Mouse (Mus musculus) heart, embryonic 12.5 days (tissue): ENCODE results near the gene Creg1. TPM values are rescaled to one million over a fixed set of nuclear protein-coding genes. Genes with fewer than 3 reads are reported as not detected.

ENCODE experiments used
- ATAC-seq: fragments of 200-750 bp; cut with Nextera tagmentation; 2 replicates; pipeline ENCODE4 v1.8.0; 2017; ENCODE audit warnings: moderate TSS enrichment, moderate library complexity; ENCODE audit not compliant: insufficient number of reproducible peaks, low FRiP score
- H3K27ac ChIP-seq: fragments of 300-500 bp; sonication (generic); 2 replicates; pipeline ENCODE4 v1.5.1; 2016; ENCODE audit warnings: mild to moderate bottlenecking, moderate library complexity; ENCODE audit not compliant: poor library complexity, severe bottlenecking
- H3K27me3 ChIP-seq: fragments of 300-500 bp; sonication (generic); replicated peaks from 2 replicates; pipeline ENCODE4 v1.6.1; 2016; ENCODE audit warnings: mild to moderate bottlenecking, moderate library complexity
- H3K36me3 ChIP-seq: fragments of 300-500 bp; sonication (generic); 2 replicates; pipeline ENCODE4 v1.6.1; 2016; ENCODE audit warnings: mild to moderate bottlenecking, moderate library complexity
- H3K4me1 ChIP-seq: fragments of 300-500 bp; sonication (generic); replicated peaks from 2 replicates; pipeline ENCODE4 v1.6.1; 2016; ENCODE audit warnings: mild to moderate bottlenecking
- H3K4me2 ChIP-seq: fragments of 300-500 bp; sonication (generic); 2 replicates; pipeline ENCODE4 v1.6.1; 2016; ENCODE audit warnings: mild to moderate bottlenecking, moderate library complexity
- H3K4me3 ChIP-seq: fragments of 300-500 bp; sonication (generic); 2 replicates; pipeline ENCODE4 v1.5.1; 2016; ENCODE audit warnings: mild to moderate bottlenecking
- H3K9ac ChIP-seq: fragments of 300-500 bp; sonication (generic); 2 replicates; pipeline ENCODE4 v1.6.1; 2016; ENCODE audit warnings: mild to moderate bottlenecking, moderate library complexity
- H3K9me3 ChIP-seq: fragments of 300-500 bp; sonication (generic); replicated peaks from 2 replicates; pipeline ENCODE4 v1.6.1; 2016; ENCODE audit warnings: mild to moderate bottlenecking, moderate library complexity
- WGBS: fragments of 180-500 bp; shearing (Covaris S2); methylation state at CpG from one replicate; pipeline ENCODE4 v1.1.7; 2016; 5-methylcytosine and 5-hydroxymethylcytosine counted together
- polyA plus RNA-seq: library from polyadenylated mRNA; unstranded; fragments of >200 nt; fragmentation: Nextera tagmentation; extraction: Ambion mirVana; gene quantifications from 2 replicates; pipeline ENCODE4 v1.2.1, GENCODE M21; 2016

Gene Creg1
- polyA plus RNA-seq, 1 experiment from 2014 or later = 109 TPM

- no peaks in the 10 kb centered on the region for H3K27me3 ChIP-seq
- no peak overlapping the region for H3K9ac ChIP-seq
- no peaks in the 10 kb centered on the region for H3K9me3 ChIP-seq
- no peak overlapping the region for H3K27ac ChIP-seq
- no peaks in the 10 kb centered on the region for H3K36me3 ChIP-seq
- H3K4me2 ChIP-seq = no peak overlapping the region
- no peak overlapping the region for H3K4me3 ChIP-seq
- 0 out of 2 replicates have a peak, but pooled peaks have one; percentile 23 for ATAC-seq
- H3K4me1 ChIP-seq = peaks cover 23% of the 10 kb centered on the region
- 38% methylated on average over 1 of the region's 1 CpGs for WGBS
Observed at GRCm38 (mm10) chr1:165730129-165730528, 33.4 kb upstream of the Creg1 start.

- Histone ChIP-seq H3K9me3 (no peaks in the 10 kb centered on the region), H3K27ac (no peak overlapping the region), H3K4me2 (no peak overlapping the region), H3K36me3 (no peaks in the 10 kb centered on the region), H3K9ac (no peak overlapping the region), H3K27me3 (no peaks in the 10 kb centered on the region), H3K4me3 (no peak overlapping the region), H3K4me1 (peaks cover 28% of the 10 kb centered on the region)
- no peak for ATAC-seq
- WGBS = 76% methylated on average over 6 of the region's 6 CpGs
Observed at GRCm38 (mm10) chr1:165731553-165731952, 32.0 kb upstream of the Creg1 start.

- no peak overlapping the region for H3K27ac ChIP-seq
- H3K9me3 ChIP-seq = no peaks in the 10 kb centered on the region
- WGBS = 84% methylated on average over 2 of the region's 2 CpGs
- H3K4me2 ChIP-seq = no peak overlapping the region
- H3K36me3 ChIP-seq = no peaks in the 10 kb centered on the region
- no peak overlapping the region for H3K9ac ChIP-seq
- H3K4me3 ChIP-seq = no peak overlapping the region
- H3K27me3 ChIP-seq = no peaks in the 10 kb centered on the region
- H3K4me1 ChIP-seq = peaks cover 13% of the 10 kb centered on the region
- no peak for ATAC-seq
Observed at GRCm38 (mm10) chr1:165734840-165735239, 28.7 kb upstream of the Creg1 start.

GRCm38 (mm10) chr1:165735826-165736818 lies 27.4 kb upstream of the Creg1 start:
- Histone ChIP-seq H3K36me3 (no peaks in the 10 kb centered on the region), H3K9ac (peak overlapping the region; percentile 19; the same call in 1 of the 2 replicates), H3K4me1 (peaks cover 6% of the 10 kb centered on the region; the same call in 1 of the 2 replicates), H3K4me3 (no peak overlapping the region), H3K4me2 (peak overlapping the region; percentile 32), H3K27me3 (no peaks in the 10 kb centered on the region), H3K9me3 (no peaks in the 10 kb centered on the region), H3K27ac (no peak overlapping the region)
- peak; percentile 67 for ATAC-seq
- 29% methylated on average over 20 of the region's 20 CpGs for WGBS

GRCm38 (mm10) chr1:165737451-165737850 lies 26.1 kb upstream of the Creg1 start:
- H3K4me2 ChIP-seq = no peak overlapping the region
- peaks cover 6% of the 10 kb centered on the region; the same call in 1 of the 2 replicates for H3K4me1 ChIP-seq
- H3K9me3 ChIP-seq = no peaks in the 10 kb centered on the region
- H3K27ac ChIP-seq = no peak overlapping the region
- WGBS = 56% methylated on average over 5 of the region's 5 CpGs
- ATAC-seq = no peak
- no peak overlapping the region for H3K4me3 ChIP-seq
- no peak overlapping the region for H3K9ac ChIP-seq
- no peaks in the 10 kb centered on the region for H3K27me3 ChIP-seq
- H3K36me3 ChIP-seq = no peaks in the 10 kb centered on the region

- no peak overlapping the region for H3K27ac ChIP-seq
- no peak overlapping the region for H3K4me3 ChIP-seq
- H3K4me1 ChIP-seq = peaks cover 6% of the 10 kb centered on the region
- H3K9me3 ChIP-seq = no peaks in the 10 kb centered on the region
- no peak for ATAC-seq
- 67% methylated on average over 3 of the region's 3 CpGs for WGBS
- no peaks in the 10 kb centered on the region for H3K36me3 ChIP-seq
- H3K9ac ChIP-seq = no peak overlapping the region
- no peaks in the 10 kb centered on the region for H3K27me3 ChIP-seq
- H3K4me2 ChIP-seq = no peak overlapping the region
Observed at GRCm38 (mm10) chr1:165737867-165738266, 25.7 kb upstream of the Creg1 start.

- Histone ChIP-seq H3K36me3 (no peaks in the 10 kb centered on the region), H3K9me3 (no peaks in the 10 kb centered on the region), H3K9ac (no peak overlapping the region), H3K27ac (no peak overlapping the region), H3K4me1 (peaks cover 6% of the 10 kb centered on the region), H3K27me3 (no peaks in the 10 kb centered on the region), H3K4me3 (no peak overlapping the region), H3K4me2 (no peak overlapping the region)
- ATAC-seq = no peak
- WGBS = 90% methylated on average over 1 of the region's 1 CpGs
Observed at GRCm38 (mm10) chr1:165738985-165739384, 24.6 kb upstream of the Creg1 start.

GRCm38 (mm10) chr1:165741989-165742388 lies 21.6 kb upstream of the Creg1 start:
- H3K27ac ChIP-seq = no peak overlapping the region
- H3K4me3 ChIP-seq = no peak overlapping the region
- no peak overlapping the region for H3K9ac ChIP-seq
- no peaks in the 10 kb centered on the region for H3K36me3 ChIP-seq
- H3K9me3 ChIP-seq = no peaks in the 10 kb centered on the region
- no peak overlapping the region for H3K4me2 ChIP-seq
- 82% methylated on average over 8 of the region's 8 CpGs for WGBS
- no peak for ATAC-seq
- H3K27me3 ChIP-seq = no peaks in the 10 kb centered on the region
- no peaks in the 10 kb centered on the region; the same call in none of the 2 replicates for H3K4me1 ChIP-seq

- H3K27me3 ChIP-seq = no peaks in the 10 kb centered on the region
- no peaks in the 10 kb centered on the region for H3K36me3 ChIP-seq
- no peak overlapping the region for H3K27ac ChIP-seq
- WGBS = 25% methylated on average over 11 of the region's 11 CpGs
- no peak overlapping the region for H3K9ac ChIP-seq
- peaks cover 23% of the 10 kb centered on the region for H3K4me1 ChIP-seq
- no peak overlapping the region for H3K4me3 ChIP-seq
- H3K4me2 ChIP-seq = peak overlapping the region; percentile 19; the same call in 1 of the 2 replicates
- ATAC-seq = peak; percentile 51; the same call in 1 of the 2 replicates
- H3K9me3 ChIP-seq = no peaks in the 10 kb centered on the region
Observed at GRCm38 (mm10) chr1:165748053-165748452, 15.5 kb upstream of the Creg1 start.

- H3K9me3 ChIP-seq = no peaks in the 10 kb centered on the region
- no peak overlapping the region for H3K4me2 ChIP-seq
- H3K4me3 ChIP-seq = no peak overlapping the region
- H3K4me1 ChIP-seq = peaks cover 26% of the 10 kb centered on the region
- H3K36me3 ChIP-seq = no peaks in the 10 kb centered on the region
- no peak overlapping the region for H3K27ac ChIP-seq
- H3K9ac ChIP-seq = no peak overlapping the region
- ATAC-seq = no peak
- no peaks in the 10 kb centered on the region for H3K27me3 ChIP-seq
Observed at GRCm38 (mm10) chr1:165751142-165751541, 12.4 kb upstream of the Creg1 start.

- H3K9me3 ChIP-seq = no peaks in the 10 kb centered on the region
- ATAC-seq = no peak
- no peak overlapping the region for H3K4me2 ChIP-seq
- no peaks in the 10 kb centered on the region for H3K36me3 ChIP-seq
- H3K4me3 ChIP-seq = no peak overlapping the region
- H3K27me3 ChIP-seq = no peaks in the 10 kb centered on the region
- 76% methylated on average over 5 of the region's 5 CpGs for WGBS
- H3K4me1 ChIP-seq = peaks cover 26% of the 10 kb centered on the region
- H3K9ac ChIP-seq = no peak overlapping the region
- H3K27ac ChIP-seq = no peak overlapping the region
Observed at GRCm38 (mm10) chr1:165751838-165752237, 11.7 kb upstream of the Creg1 start.
